Mouse (Mus musculus) E14TG2a.4 (cell line): ENCODE data around the gene Gm21887.
"Not testable (repeated sequence)": the region's sequence is repeated elsewhere in the genome, so short reads cannot be mapped to it uniquely, and the experiment has no call there.

ENCODE experiments used
- CTCF ChIP-seq: conservative IDR thresholded peaks from 2 replicates; pipeline ENCODE4 v1.5.1; 2014; ENCODE audit warnings: low read length
- POU5F1 ChIP-seq: IDR thresholded peaks from 2 replicates; pipeline ENCODE4 v1.6.1; 2014; ENCODE audit warnings: low read length, borderline replicate concordance

GRCm38 (mm10) chrX:169992951-169993547, 16.4 kb upstream of the Gm21887 start:
- TF ChIP-seq CTCF, POU5F1: not testable (repeated sequence)
